Mouse (Mus musculus) liver, embryonic 13.5 days (tissue): ENCODE measurements around the gene Dclk1. TPM values are rescaled to one million over a fixed set of nuclear protein-coding genes. Genes with fewer than 3 reads are reported as not detected.

Source experiments
- ATAC-seq: fragments of 200-750 bp; cut with Nextera tagmentation; 2 replicates; pipeline ENCODE4 v1.8.0; 2017; ENCODE audit warnings: low read depth, mild to moderate bottlenecking, moderate number of reproducible peaks, moderate library complexity
- DNase-seq: peaks from one replicate; pipeline ENCODE4 v3.0.0; 2022
- H3K27ac ChIP-seq: fragments of 300-500 bp; sonication (generic); 2 replicates; pipeline ENCODE4 v1.5.1; 2015; ENCODE audit warnings: moderate library complexity, mild to moderate bottlenecking, inconsistent platforms
- H3K27me3 ChIP-seq: fragments of 300-500 bp; sonication (generic); 2 replicates; pipeline ENCODE4 v1.6.1; 2015; ENCODE audit warnings: mild to moderate bottlenecking, inconsistent platforms
- H3K36me3 ChIP-seq: fragments of 300-500 bp; sonication (generic); 2 replicates; pipeline ENCODE4 v1.6.1; 2015; ENCODE audit warnings: mild to moderate bottlenecking, inconsistent platforms
- H3K4me1 ChIP-seq: fragments of 300-500 bp; sonication (generic); replicated peaks from 2 replicates; pipeline ENCODE4 v1.6.1; 2015; ENCODE audit warnings: inconsistent platforms
- H3K4me2 ChIP-seq: fragments of 300-500 bp; sonication (generic); 2 replicates; pipeline ENCODE4 v1.6.1; 2015; ENCODE audit warnings: inconsistent platforms, mild to moderate bottlenecking, moderate library complexity
- H3K4me3 ChIP-seq: fragments of 300-500 bp; sonication (generic); replicated peaks from 2 replicates; pipeline ENCODE4 v1.5.1; 2015; ENCODE audit warnings: mild to moderate bottlenecking, inconsistent platforms
- H3K9ac ChIP-seq: fragments of 300-500 bp; sonication (generic); 2 replicates; pipeline ENCODE4 v1.6.1; 2015; ENCODE audit warnings: mild to moderate bottlenecking, inconsistent platforms
- H3K9me3 ChIP-seq: fragments of 300-500 bp; sonication (generic); replicated peaks from 2 replicates; pipeline ENCODE4 v1.6.1; 2016; ENCODE audit warnings: inconsistent platforms
- WGBS: fragments of 180-500 bp; shearing (Covaris S2); methylation state at CpG from one replicate; pipeline ENCODE4 v1.1.7; 2015; ENCODE audit not compliant: insufficient replicate concordance; 5-methylcytosine and 5-hydroxymethylcytosine counted together
- polyA plus RNA-seq: library from polyadenylated mRNA; unstranded; fragments of >200 nt; fragmentation: Nextera tagmentation; extraction: Ambion mirVana; gene quantifications from 2 replicates; pipeline ENCODE4 v1.2.1, GENCODE M21; 2015

Gene Dclk1
- polyA plus RNA-seq, 1 experiment from 2014 or later, result 1.1 TPM

- Histone ChIP-seq H3K27me3 (no peaks in the 10 kb centered on the region), H3K4me2 (no peak overlapping the region), H3K4me1 (no peaks in the 10 kb centered on the region), H3K9me3 (no peaks in the 10 kb centered on the region), H3K36me3 (no peaks in the 10 kb centered on the region), H3K9ac (no peak overlapping the region), H3K27ac (no peak overlapping the region), H3K4me3 (no peak overlapping the region)
- 64% methylated on average over 10 of the region's 10 CpGs for WGBS
- no peak for DNase-seq
- ATAC-seq, result no peak
Observed at GRCm38 (mm10) chr3:55292783-55293430, 50.7 kb downstream of the Dclk1 start.

GRCm38 (mm10) chr3:55305653-55306052 lies 63.5 kb downstream of the Dclk1 start:
- H3K4me1 ChIP-seq, result no peaks in the 10 kb centered on the region
- H3K4me3 ChIP-seq, result no peak overlapping the region
- H3K9me3 ChIP-seq, result no peaks in the 10 kb centered on the region
- DNase-seq, result no peak
- H3K4me2 ChIP-seq, result no peak overlapping the region
- H3K36me3 ChIP-seq, result no peaks in the 10 kb centered on the region
- H3K9ac ChIP-seq, result no peak overlapping the region
- no peak overlapping the region for H3K27ac ChIP-seq
- no peaks in the 10 kb centered on the region for H3K27me3 ChIP-seq
- no peak for ATAC-seq

- H3K4me2 ChIP-seq, result no peak overlapping the region
- H3K36me3 ChIP-seq, result no peaks in the 10 kb centered on the region
- WGBS, result 57% methylated on average over 7 of the region's 7 CpGs
- no peak overlapping the region for H3K27ac ChIP-seq
- DNase-seq (no peak), ATAC-seq (no peak)
- H3K27me3 ChIP-seq, result no peaks in the 10 kb centered on the region
- H3K9ac ChIP-seq, result no peak overlapping the region
- H3K4me1 ChIP-seq, result no peaks in the 10 kb centered on the region
- H3K4me3 ChIP-seq, result no peak overlapping the region
- no peaks in the 10 kb centered on the region for H3K9me3 ChIP-seq
Observed at GRCm38 (mm10) chr3:55307553-55308177, 65.5 kb downstream of the Dclk1 start.

DNA sequence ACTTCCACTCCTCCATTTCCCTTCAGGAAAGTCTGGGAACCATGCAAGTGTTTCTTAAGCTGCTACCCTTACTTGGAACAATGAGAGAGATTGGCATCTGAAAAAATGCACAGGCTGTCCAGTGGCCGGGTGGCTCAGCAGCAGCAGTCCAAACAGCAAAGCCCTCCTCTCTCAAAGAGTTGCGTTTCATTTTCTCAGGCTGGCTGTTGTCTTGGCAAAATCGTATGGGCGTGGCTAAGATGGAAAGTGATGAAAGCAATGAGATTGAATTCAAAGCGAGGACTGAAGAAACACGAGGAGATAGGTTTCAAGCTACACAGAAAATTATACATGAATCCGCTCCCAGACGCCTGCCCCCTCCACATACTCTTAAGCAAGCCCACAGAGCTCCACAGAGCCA lies 67.8 kb downstream of the Dclk1 start:
- no peak for ATAC-seq

DNA sequence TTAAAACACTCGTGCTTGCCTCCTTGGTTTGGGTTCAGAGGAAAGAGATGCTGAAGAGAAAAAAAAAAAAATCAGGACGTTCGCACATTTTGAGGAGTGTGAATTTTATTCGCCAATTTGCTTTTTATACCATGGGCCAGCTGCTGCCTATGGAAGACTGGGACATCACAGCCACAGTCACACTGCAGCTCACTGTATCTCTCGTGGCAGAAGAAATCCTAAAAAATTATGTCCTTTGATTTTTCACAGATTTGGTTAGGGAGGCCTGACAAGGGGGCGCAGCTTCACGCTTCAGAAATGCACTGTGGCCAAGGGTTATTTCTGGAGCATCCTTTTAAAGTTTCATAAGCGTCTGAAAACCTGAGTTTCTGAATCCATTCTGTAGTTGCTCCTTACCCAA lies 73.7 kb downstream of the Dclk1 start:
- Histone ChIP-seq H3K4me2 (no peak overlapping the region), H3K27me3 (no peaks in the 10 kb centered on the region), H3K27ac (no peak overlapping the region), H3K4me3 (no peak overlapping the region), H3K9me3 (no peaks in the 10 kb centered on the region), H3K36me3 (no peaks in the 10 kb centered on the region), H3K4me1 (no peaks in the 10 kb centered on the region), H3K9ac (no peak overlapping the region)
- WGBS, result 70% methylated on average over 8 of the region's 8 CpGs
- ATAC-seq, result no peak
- DNase-seq, result no peak

More for the DNA sequence above, 67.8 kb downstream of the Dclk1 start:
- Histone ChIP-seq H3K4me1 (no peaks in the 10 kb centered on the region), H3K36me3 (no peaks in the 10 kb centered on the region), H3K27me3 (no peaks in the 10 kb centered on the region), H3K4me3 (no peak overlapping the region), H3K9ac (no peak overlapping the region), H3K27ac (no peak overlapping the region), H3K9me3 (no peaks in the 10 kb centered on the region), H3K4me2 (no peak overlapping the region)
- WGBS, result 55% methylated on average over 8 of the region's 8 CpGs
- DNase-seq, result no peak

- H3K27me3 ChIP-seq, result no peaks in the 10 kb centered on the region
- H3K27ac ChIP-seq, result no peak overlapping the region
- DNase-seq (no peak), ATAC-seq (no peak)
- H3K4me1 ChIP-seq, result no peaks in the 10 kb centered on the region
- no peaks in the 10 kb centered on the region for H3K9me3 ChIP-seq
- no peaks in the 10 kb centered on the region for H3K36me3 ChIP-seq
- no peak overlapping the region for H3K9ac ChIP-seq
- no peak overlapping the region for H3K4me3 ChIP-seq
- 53% methylated on average over 1 of the region's 1 CpGs for WGBS
- H3K4me2 ChIP-seq, result no peak overlapping the region
Observed at GRCm38 (mm10) chr3:55318021-55318420, 75.9 kb downstream of the Dclk1 start.

GRCm38 (mm10) chr3:55320572-55320971 lies 78.4 kb downstream of the Dclk1 start:
- no peak for ATAC-seq
- Histone ChIP-seq H3K9me3 (no peaks in the 10 kb centered on the region), H3K9ac (no peak overlapping the region), H3K27ac (no peak overlapping the region), H3K4me3 (no peak overlapping the region), H3K27me3 (no peaks in the 10 kb centered on the region), H3K36me3 (no peaks in the 10 kb centered on the region), H3K4me1 (no peaks in the 10 kb centered on the region), H3K4me2 (no peak overlapping the region)
- WGBS, result 72% methylated on average over 3 of the region's 3 CpGs
- no peak for DNase-seq

DNA sequence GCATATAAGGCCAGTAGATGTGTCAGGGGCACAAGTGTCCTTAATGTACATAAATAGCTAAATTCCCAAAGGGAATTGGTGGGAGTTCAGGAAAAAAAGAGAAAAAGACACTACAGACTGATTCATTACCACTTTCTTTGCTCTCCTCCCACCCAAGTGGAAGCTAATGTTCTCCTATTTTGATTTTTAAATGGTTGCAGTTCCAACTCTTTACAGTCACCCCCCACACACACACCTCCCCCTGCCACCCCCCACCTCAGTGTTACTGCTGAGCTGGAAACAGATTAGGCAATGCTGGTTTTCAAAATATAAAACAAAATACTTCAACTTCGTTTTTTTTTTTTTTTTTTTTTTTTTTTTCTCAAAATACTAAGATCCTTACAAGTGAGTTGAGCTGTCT lies 81.9 kb downstream of the Dclk1 start:
- Histone ChIP-seq H3K4me1 (no peaks in the 10 kb centered on the region), H3K27me3 (no peaks in the 10 kb centered on the region), H3K9ac (no peak overlapping the region), H3K9me3 (no peaks in the 10 kb centered on the region), H3K27ac (no peak overlapping the region), H3K4me2 (no peak overlapping the region), H3K36me3 (no peaks in the 10 kb centered on the region), H3K4me3 (no peak overlapping the region)
- no peak for DNase-seq
- ATAC-seq, result no peak
- WGBS, result 36% methylated on average over 1 of the region's 1 CpGs

- H3K4me2 ChIP-seq, result no peak overlapping the region
- DNase-seq, result no peak
- H3K36me3 ChIP-seq, result no peaks in the 10 kb centered on the region
- 0 out of 2 replicates have a peak, but pooled peaks cover 3% of the 10 kb centered on the region for H3K9me3 ChIP-seq
- no peak overlapping the region for H3K9ac ChIP-seq
- 52% methylated on average over 4 of the region's 4 CpGs for WGBS
- no peaks in the 10 kb centered on the region for H3K4me1 ChIP-seq
- H3K4me3 ChIP-seq, result no peak overlapping the region
- no peak overlapping the region for H3K27ac ChIP-seq
- no peaks in the 10 kb centered on the region for H3K27me3 ChIP-seq
- no peak for ATAC-seq
Observed at GRCm38 (mm10) chr3:55330496-55330895, 88.3 kb downstream of the Dclk1 start.

GRCm38 (mm10) chr3:55331694-55332093 lies 89.5 kb downstream of the Dclk1 start:
- DNase-seq (no peak), ATAC-seq (no peak)
- Histone ChIP-seq H3K9me3 (0 out of 2 replicates have a peak, but pooled peaks cover 3% of the 10 kb centered on the region), H3K27me3 (no peaks in the 10 kb centered on the region), H3K4me3 (no peak overlapping the region), H3K4me2 (no peak overlapping the region), H3K4me1 (no peaks in the 10 kb centered on the region), H3K27ac (no peak overlapping the region), H3K9ac (no peak overlapping the region), H3K36me3 (no peaks in the 10 kb centered on the region)

- DNase-seq (no peak), ATAC-seq (no peak)
- H3K4me3 ChIP-seq, result no peak overlapping the region
- no peaks in the 10 kb centered on the region for H3K36me3 ChIP-seq
- H3K27ac ChIP-seq, result no peak overlapping the region
- H3K4me1 ChIP-seq, result no peaks in the 10 kb centered on the region
- H3K27me3 ChIP-seq, result no peaks in the 10 kb centered on the region
- H3K9me3 ChIP-seq, result 0 out of 2 replicates have a peak, but pooled peaks cover 3% of the 10 kb centered on the region
- no peak overlapping the region for H3K4me2 ChIP-seq
- WGBS, result 58% methylated on average over 3 of the region's 3 CpGs
- H3K9ac ChIP-seq, result no peak overlapping the region
Observed at GRCm38 (mm10) chr3:55333511-55333910, 91.3 kb downstream of the Dclk1 start.

DNA sequence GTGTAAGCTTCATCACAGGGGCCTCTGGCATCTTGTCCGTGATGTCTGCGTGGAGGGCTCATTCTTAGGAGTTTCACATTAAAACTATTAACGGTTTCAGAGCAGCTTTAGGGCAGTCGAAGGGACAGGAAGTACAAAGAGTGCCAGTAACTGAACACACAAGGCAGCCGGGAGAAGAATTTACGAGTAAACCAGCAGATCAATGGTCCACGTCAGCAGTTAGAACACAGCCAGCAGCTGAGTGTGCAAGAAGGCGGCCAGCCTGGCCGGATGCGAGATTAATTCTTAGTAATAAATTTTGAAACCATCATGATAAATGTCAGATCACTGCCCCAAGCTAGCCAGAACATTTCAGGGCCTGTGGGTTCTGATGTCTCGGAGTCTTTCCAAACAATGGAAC lies 94.7 kb downstream of the Dclk1 start:
- WGBS, result 70% methylated on average over 11 of the region's 11 CpGs
- Histone ChIP-seq H3K27ac (no peak overlapping the region), H3K4me2 (no peak overlapping the region), H3K36me3 (no peaks in the 10 kb centered on the region), H3K4me3 (no peak overlapping the region), H3K27me3 (no peaks in the 10 kb centered on the region), H3K9ac (no peak overlapping the region), H3K9me3 (no peaks in the 10 kb centered on the region), H3K4me1 (no peaks in the 10 kb centered on the region)
- DNase-seq (no peak), ATAC-seq (no peak)
